Mouse (Mus musculus): ENCODE measurements around the gene Col13a1. TPM values are rescaled to one million over a fixed set of nuclear protein-coding genes. Genes with fewer than 3 reads are reported as not detected.

The Col13a1 gene
- polyA plus RNA-seq, 1 experiment from 2014 or later: 11.4 TPM

DNA sequence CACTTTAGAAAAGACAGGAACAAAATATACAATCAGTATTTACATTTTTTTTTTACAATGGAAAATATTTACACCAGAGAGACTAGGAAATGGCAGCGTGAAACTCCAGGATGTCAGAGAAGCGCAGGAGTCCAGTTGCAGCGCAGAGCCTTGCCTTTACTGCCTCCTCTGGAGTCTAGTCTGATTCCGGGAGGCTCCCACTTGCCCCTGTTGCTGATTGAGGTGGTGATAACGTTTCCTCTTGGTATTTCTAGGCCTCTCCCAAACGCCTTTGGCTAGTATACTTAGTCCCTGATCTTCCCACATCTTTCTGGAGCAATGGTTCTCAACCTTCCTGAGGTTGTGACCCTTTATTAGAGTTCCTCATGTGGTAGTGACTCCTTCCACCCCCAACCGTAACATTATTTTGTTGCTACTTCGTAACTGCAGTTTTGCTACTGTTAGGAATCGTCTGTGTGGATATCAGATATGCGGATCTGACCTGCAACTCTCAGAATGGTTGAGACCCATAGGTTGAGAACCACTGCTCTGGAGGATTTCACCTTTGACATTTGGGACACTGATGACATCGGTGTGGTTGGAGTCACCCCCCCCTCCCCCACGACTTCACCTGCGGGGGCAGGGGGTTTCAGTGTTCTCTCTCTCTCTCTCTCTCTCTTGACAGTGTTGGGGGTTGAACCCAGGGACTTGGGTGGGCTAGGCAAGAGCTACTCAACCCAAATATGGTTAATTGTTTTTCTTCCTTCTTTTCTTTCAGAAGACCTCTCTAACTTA is 152.7 kb downstream of the Col13a1 start:
- 0 out of 2 replicates have a peak overlapping the region, but pooled peaks have one; percentile 7 for H3K4me2 ChIP-seq
- H3K9me3 ChIP-seq: no peaks in the 10 kb centered on the region
- H3K27ac ChIP-seq: peak overlapping the region; percentile 83
- WGBS: 26% methylated on average over 13 of the region's 13 CpGs
- H3K4me1 ChIP-seq: peaks cover 61% of the 10 kb centered on the region
- H3K36me3 ChIP-seq: no peaks in the 10 kb centered on the region
- H3K4me3 ChIP-seq: no peak overlapping the region
- no peaks in the 10 kb centered on the region for H3K27me3 ChIP-seq
- no peak overlapping the region for H3K9ac ChIP-seq
- ATAC-seq (ENCODE audit: insufficient number of reproducible peaks, insufficient read depth, low FRiP score, low TSS enrichment, low read depth): no peak

- peaks cover 55% of the 10 kb centered on the region for H3K4me1 ChIP-seq
- no peak overlapping the region for H3K4me2 ChIP-seq
- 15% methylated on average over 5 of the region's 5 CpGs for WGBS
- peak overlapping the region; percentile 83 for H3K27ac ChIP-seq
- no peaks in the 10 kb centered on the region for H3K9me3 ChIP-seq
- H3K4me3 ChIP-seq: no peak overlapping the region
- H3K9ac ChIP-seq: no peak overlapping the region
- H3K36me3 ChIP-seq: no peaks in the 10 kb centered on the region
- ATAC-seq (ENCODE audit: insufficient number of reproducible peaks, insufficient read depth, low FRiP score, low TSS enrichment, low read depth): no peak
- H3K27me3 ChIP-seq: no peaks in the 10 kb centered on the region
Measured at GRCm38 (mm10) chr10:61825536-61825935, 153.4 kb downstream of the Col13a1 start.

GRCm38 (mm10) chr10:61823731-61824115 is 155.2 kb downstream of the Col13a1 start:
- Histone ChIP-seq H3K9me3 (no peaks in the 10 kb centered on the region), H3K4me1 (peaks cover 57% of the 10 kb centered on the region), H3K27ac (peak overlapping the region; percentile 68), H3K27me3 (no peaks in the 10 kb centered on the region), H3K9ac (no peak overlapping the region), H3K36me3 (no peaks in the 10 kb centered on the region), H3K4me2 (0 out of 2 replicates have a peak overlapping the region, but pooled peaks have one; percentile 16), H3K4me3 (no peak overlapping the region)
- WGBS: 19% methylated on average over 4 of the region's 4 CpGs
- 0 out of 2 replicates have a peak, but pooled peaks have one; percentile 12 for ATAC-seq (ENCODE audit: insufficient number of reproducible peaks, insufficient read depth, low FRiP score, low TSS enrichment, low read depth)

GRCm38 (mm10) chr10:61822968-61823730 is 155.8 kb downstream of the Col13a1 start:
- Histone ChIP-seq H3K9ac (no peak overlapping the region), H3K9me3 (no peaks in the 10 kb centered on the region), H3K27ac (peak overlapping the region; percentile 68), H3K4me3 (no peak overlapping the region), H3K27me3 (no peaks in the 10 kb centered on the region), H3K4me1 (peaks cover 53% of the 10 kb centered on the region), H3K36me3 (no peaks in the 10 kb centered on the region), H3K4me2 (0 out of 2 replicates have a peak overlapping the region, but pooled peaks have one; percentile 16)
- 27% methylated on average over 7 of the region's 7 CpGs for WGBS
- ATAC-seq (ENCODE audit: insufficient number of reproducible peaks, insufficient read depth, low FRiP score, low TSS enrichment, low read depth): no peak

- Histone ChIP-seq H3K4me2 (no peak overlapping the region), H3K4me1 (peaks cover 24% of the 10 kb centered on the region), H3K27ac (no peak overlapping the region), H3K9ac (no peak overlapping the region), H3K27me3 (no peaks in the 10 kb centered on the region), H3K9me3 (no peaks in the 10 kb centered on the region), H3K36me3 (no peaks in the 10 kb centered on the region), H3K4me3 (no peak overlapping the region)
- 60% methylated on average over 9 of the region's 9 CpGs for WGBS
- no peak for ATAC-seq (ENCODE audit: insufficient number of reproducible peaks, insufficient read depth, low FRiP score, low TSS enrichment, low read depth)
Measured at GRCm38 (mm10) chr10:61820050-61820449, 158.9 kb downstream of the Col13a1 start.

DNA sequence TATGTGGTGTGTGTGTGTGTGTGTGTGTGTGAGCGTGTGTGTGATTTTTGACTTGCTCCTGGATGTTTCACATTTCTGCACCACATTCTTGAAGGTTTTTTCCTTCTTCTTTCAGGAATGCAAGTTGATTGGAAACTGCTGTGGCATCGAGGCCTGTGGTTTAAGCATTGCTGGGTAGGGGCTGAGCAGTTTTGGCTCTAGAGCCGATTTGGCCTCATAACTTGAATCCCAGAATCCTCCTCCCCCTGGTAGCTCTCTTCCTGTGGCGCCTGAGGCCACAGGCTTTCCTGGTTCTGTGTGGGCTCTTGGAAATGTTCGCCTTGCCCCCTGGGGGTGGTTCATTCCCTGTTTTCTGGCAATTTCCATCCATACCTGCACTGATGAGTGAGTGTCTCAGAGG is 166.9 kb downstream of the Col13a1 start:
- Histone ChIP-seq H3K9me3 (0 out of 2 replicates have a peak, but pooled peaks cover 5% of the 10 kb centered on the region), H3K36me3 (no peaks in the 10 kb centered on the region), H3K4me2 (peak overlapping the region; percentile 30), H3K4me3 (no peak overlapping the region), H3K27ac (peak overlapping the region; percentile 94), H3K4me1 (peaks cover 18% of the 10 kb centered on the region), H3K9ac (no peak overlapping the region), H3K27me3 (no peaks in the 10 kb centered on the region)
- 0 out of 2 replicates have a peak, but pooled peaks have one; percentile 48 for ATAC-seq (ENCODE audit: insufficient number of reproducible peaks, insufficient read depth, low FRiP score, low TSS enrichment, low read depth)
- 14% methylated on average over 5 of the region's 5 CpGs for WGBS

DNA sequence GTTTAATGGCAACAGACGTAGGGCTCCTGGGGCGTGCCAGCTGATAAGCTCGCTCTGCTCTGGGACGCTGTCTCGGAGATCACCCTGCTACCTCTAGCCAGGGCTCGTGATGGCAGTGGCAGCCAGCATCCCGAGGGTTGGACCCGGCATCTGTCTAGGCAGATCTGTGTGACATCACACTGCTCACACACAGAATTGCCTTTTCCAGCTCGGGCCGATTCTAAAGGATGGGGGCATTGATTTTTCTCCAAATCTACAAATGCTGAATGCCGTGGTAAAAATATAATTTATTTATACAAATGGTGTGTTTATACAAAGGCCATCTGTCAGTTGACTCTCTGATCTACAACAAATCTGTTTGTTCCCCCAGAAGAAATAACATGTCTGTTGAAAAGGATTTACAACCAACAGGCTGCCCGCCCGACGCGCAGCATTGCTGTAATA is 180.8 kb downstream of the Col13a1 start:
- Histone ChIP-seq H3K4me3 (no peak overlapping the region), H3K36me3 (no peaks in the 10 kb centered on the region), H3K4me2 (no peak overlapping the region), H3K4me1 (0 out of 2 replicates have a peak, but pooled peaks cover 4% of the 10 kb centered on the region), H3K27ac (no peak overlapping the region), H3K9ac (no peak overlapping the region), H3K9me3 (peaks cover 5% of the 10 kb centered on the region; the same call in 1 of the 2 replicates), H3K27me3 (no peaks in the 10 kb centered on the region)
- no peak for ATAC-seq (ENCODE audit: insufficient number of reproducible peaks, insufficient read depth, low FRiP score, low TSS enrichment, low read depth)
- WGBS: 84% methylated on average over 15 of the region's 15 CpGs

- Histone ChIP-seq H3K27ac (no peak overlapping the region), H3K4me1 (0 out of 2 replicates have a peak, but pooled peaks cover 4% of the 10 kb centered on the region), H3K4me2 (no peak overlapping the region), H3K27me3 (no peaks in the 10 kb centered on the region), H3K4me3 (no peak overlapping the region), H3K9me3 (no peaks in the 10 kb centered on the region), H3K9ac (no peak overlapping the region), H3K36me3 (no peaks in the 10 kb centered on the region)
- WGBS: 60% methylated on average over 8 of the region's 8 CpGs
- no peak for ATAC-seq (ENCODE audit: insufficient number of reproducible peaks, insufficient read depth, low FRiP score, low TSS enrichment, low read depth)
Measured at GRCm38 (mm10) chr10:61795458-61795857, 183.4 kb downstream of the Col13a1 start.

DNA sequence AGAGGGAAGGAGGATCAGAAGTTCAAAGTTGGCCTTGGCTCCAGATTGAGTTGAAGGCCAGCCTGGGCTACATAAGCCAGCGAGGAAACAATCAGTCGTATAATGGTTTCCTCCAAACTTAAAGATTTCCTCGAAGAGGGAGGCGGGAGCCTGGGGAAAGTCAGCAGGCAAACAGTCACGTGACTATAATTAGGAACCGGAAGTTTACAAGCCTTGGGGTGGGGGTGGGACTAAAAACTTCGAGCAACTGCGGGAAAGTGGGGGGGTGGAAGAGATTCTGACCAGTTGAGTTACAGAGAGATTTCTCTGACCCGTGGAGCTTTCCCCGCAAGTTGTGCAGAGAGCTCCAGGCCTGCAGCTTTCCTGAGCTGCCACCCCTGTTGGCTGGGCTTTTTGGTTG is 183.9 kb downstream of the Col13a1 start:
- no peak overlapping the region for H3K9ac ChIP-seq
- H3K9me3 ChIP-seq: no peaks in the 10 kb centered on the region
- 0 out of 2 replicates have a peak, but pooled peaks cover 4% of the 10 kb centered on the region for H3K4me1 ChIP-seq
- H3K4me2 ChIP-seq: no peak overlapping the region
- H3K27ac ChIP-seq: no peak overlapping the region
- 43% methylated on average over 10 of the region's 10 CpGs for WGBS
- no peaks in the 10 kb centered on the region for H3K36me3 ChIP-seq
- no peak overlapping the region for H3K4me3 ChIP-seq
- ATAC-seq (ENCODE audit: insufficient number of reproducible peaks, insufficient read depth, low FRiP score, low TSS enrichment, low read depth): no peak
- no peaks in the 10 kb centered on the region for H3K27me3 ChIP-seq

DNA sequence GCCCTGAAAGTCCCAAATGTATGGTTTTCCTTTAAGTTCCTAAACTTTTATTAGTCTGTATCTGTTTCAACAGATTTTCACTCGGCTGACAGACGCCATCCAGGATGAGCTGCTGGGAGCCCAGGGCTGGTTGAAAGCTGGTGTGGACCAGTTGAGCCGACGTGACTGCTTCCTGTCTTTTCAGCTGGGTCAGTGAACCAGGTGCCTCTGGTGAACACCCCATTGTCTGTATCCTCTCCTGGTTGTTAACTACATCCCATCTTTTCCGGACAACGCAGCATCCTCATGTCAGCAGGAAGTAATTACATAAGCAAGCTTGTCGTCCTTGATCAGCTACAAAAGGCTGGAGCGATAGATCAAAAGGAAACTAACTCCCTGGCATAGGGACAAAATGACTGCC is 185.9 kb downstream of the Col13a1 start:
- Histone ChIP-seq H3K36me3 (no peaks in the 10 kb centered on the region), H3K27ac (no peak overlapping the region), H3K27me3 (no peaks in the 10 kb centered on the region), H3K4me3 (no peak overlapping the region), H3K4me1 (0 out of 2 replicates have a peak, but pooled peaks cover 4% of the 10 kb centered on the region), H3K9me3 (no peaks in the 10 kb centered on the region), H3K9ac (no peak overlapping the region), H3K4me2 (no peak overlapping the region)
- no peak for ATAC-seq (ENCODE audit: insufficient number of reproducible peaks, insufficient read depth, low FRiP score, low TSS enrichment, low read depth)
- WGBS: 28% methylated on average over 8 of the region's 8 CpGs

- no peaks in the 10 kb centered on the region for H3K9me3 ChIP-seq
- ATAC-seq (ENCODE audit: insufficient number of reproducible peaks, insufficient read depth, low FRiP score, low TSS enrichment, low read depth): no peak
- no peaks in the 10 kb centered on the region for H3K27me3 ChIP-seq
- no peak overlapping the region for H3K27ac ChIP-seq
- H3K4me1 ChIP-seq: peaks cover 9% of the 10 kb centered on the region; the same call in 1 of the 2 replicates
- H3K4me3 ChIP-seq: no peak overlapping the region
- no peak overlapping the region for H3K4me2 ChIP-seq
- H3K9ac ChIP-seq: no peak overlapping the region
- no peaks in the 10 kb centered on the region for H3K36me3 ChIP-seq
- WGBS: 92% methylated on average over 5 of the region's 5 CpGs
Measured at GRCm38 (mm10) chr10:61788499-61788898, 190.4 kb downstream of the Col13a1 start.

Data from embryonic facial prominence, embryonic 13.5 days (tissue).